Mouse (Mus musculus) hindbrain, postnatal 0 days (tissue): ENCODE measurements around the gene Cyp2d11. TPM values are rescaled to one million over a fixed set of nuclear protein-coding genes. Genes with fewer than 3 reads are reported as not detected.
A peak's percentile ranks its signal among the peaks of the same experiment; 100 is the strongest.

ENCODE experiments used
- ATAC-seq: fragments of 200-750 bp; cut with Nextera tagmentation; 2 replicates; pipeline ENCODE4 v1.8.0; 2017; ENCODE audit warnings: mild to moderate bottlenecking, moderate TSS enrichment, moderate library complexity
- DNase-seq: peaks from one replicate; pipeline ENCODE4 v3.0.0-alpha.2; 2015; ENCODE audit warnings: low spot score
- H3K27ac ChIP-seq: fragments of 300-500 bp; sonication (generic); 2 replicates; pipeline ENCODE4 v1.5.1; 2014; ENCODE audit warnings: mild to moderate bottlenecking
- H3K27me3 ChIP-seq: fragments of 300-500 bp; sonication (generic); 2 replicates; pipeline ENCODE4 v1.6.1; 2014; ENCODE audit warnings: low read length, mixed read lengths; ENCODE audit not compliant: insufficient read depth
- H3K36me3 ChIP-seq: fragments of 300-500 bp; sonication (generic); 2 replicates; pipeline ENCODE4 v1.6.1; 2014; ENCODE audit warnings: low read length, mixed read lengths; ENCODE audit not compliant: insufficient read depth
- H3K4me1 ChIP-seq: fragments of 300-500 bp; sonication (generic); 2 replicates; pipeline ENCODE4 v1.6.1; 2014; ENCODE audit warnings: antibody characterized with exemption, low read length, mixed read lengths; ENCODE audit not compliant: insufficient read depth
- H3K4me2 ChIP-seq: fragments of 300-500 bp; sonication (generic); 2 replicates; pipeline ENCODE4 v1.6.1; 2014; ENCODE audit warnings: low read depth, mild to moderate bottlenecking, low read length, moderate library complexity, mixed read lengths
- H3K4me3 ChIP-seq: fragments of 300-500 bp; sonication (generic); 2 replicates; pipeline ENCODE4 v1.5.1; 2014; ENCODE audit warnings: low read length
- H3K9ac ChIP-seq: fragments of 300-500 bp; sonication (generic); replicated peaks from 2 replicates; pipeline ENCODE4 v1.6.1; 2014; ENCODE audit warnings: mild to moderate bottlenecking, low read length, moderate library complexity, mixed read lengths
- H3K9me3 ChIP-seq: fragments of 300-500 bp; sonication (generic); 2 replicates; pipeline ENCODE4 v1.6.1; 2016; ENCODE audit warnings: low read length, mixed read lengths
- CTCF ChIP-seq: IDR thresholded peaks from 2 replicates; pipeline ENCODE4 v1.5.1; 2016; ENCODE audit warnings: antibody characterized with exemption, control low read depth, low read depth
- WGBS: fragments of 180-500 bp; shearing (Covaris S2); extraction: QIAGEN DNeasy Blood & Tissue Kit; methylation state at CpG from one replicate; pipeline ENCODE4 v1.1.7; 2014; 5-methylcytosine and 5-hydroxymethylcytosine counted together
- polyA plus RNA-seq: library from polyadenylated mRNA; unstranded; fragments of >200 nt; fragmentation: Nextera tagmentation; extraction: Ambion mirVana; gene quantifications from 2 replicates; pipeline ENCODE4 v1.2.1, GENCODE M21; 2015
- total RNA-seq: library from RNA; depleted of rRNA; stranded (reverse); fragments of >200 nt; gene quantifications from 2 replicates; pipeline ENCODE4 v1.2.3, GENCODE M21; 2014

Cyp2d11 gene
- total and polyA plus RNA-seq, 2 experiments from 2014 or later = not detected

DNA sequence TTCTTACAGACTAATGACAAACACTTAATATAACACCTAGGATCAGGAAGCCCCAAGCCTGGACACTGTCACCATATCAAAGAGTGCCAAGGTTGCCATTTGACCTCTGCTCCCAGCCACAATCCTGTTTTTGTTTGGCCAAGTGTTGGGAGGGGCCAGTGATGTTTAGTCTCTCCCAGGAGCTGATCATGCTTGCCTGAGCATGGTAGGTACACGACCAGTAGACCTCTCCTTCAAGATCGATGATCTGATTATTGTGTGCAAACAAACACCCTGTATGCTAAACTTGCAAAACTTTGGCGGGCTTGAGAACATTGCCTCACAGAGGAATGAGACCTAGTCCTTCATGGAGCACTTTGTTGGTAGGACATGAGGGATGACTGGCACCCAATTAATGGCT, 29.6 kb upstream of the Cyp2d11 start:
- WGBS = 87% methylated on average over 3 of the region's 3 CpGs
- no peak for ATAC-seq
- no peaks in the 10 kb centered on the region for H3K4me1 ChIP-seq

DNA sequence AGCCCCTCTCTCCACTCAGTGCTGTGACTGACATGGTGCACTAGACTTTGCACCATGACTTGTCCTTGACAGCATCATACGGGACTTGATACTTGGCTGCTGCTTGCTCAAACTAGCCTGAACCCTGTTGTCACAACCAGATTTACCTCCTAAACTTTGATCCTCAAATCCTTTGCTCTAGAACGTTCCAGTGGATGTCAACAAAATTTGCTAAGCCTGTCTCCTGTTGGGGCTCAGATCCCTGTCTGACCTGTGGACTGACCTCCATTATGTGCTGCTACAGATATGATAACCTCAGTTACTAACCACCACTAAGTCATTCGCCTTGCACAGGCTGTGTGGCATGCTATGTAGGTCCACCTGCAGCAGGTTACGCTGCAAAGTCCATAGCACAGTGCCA, 29.1 kb upstream of the Cyp2d11 start:
- Histone ChIP-seq H3K27ac (no peak overlapping the region), H3K9me3 (no peaks in the 10 kb centered on the region), H3K4me3 (no peak overlapping the region), H3K4me1 (no peaks in the 10 kb centered on the region), H3K36me3 (no peaks in the 10 kb centered on the region), H3K27me3 (no peaks in the 10 kb centered on the region), H3K4me2 (no peak overlapping the region), H3K9ac (no peak overlapping the region)
- 77% methylated on average over 4 of the region's 4 CpGs for WGBS
- DNase-seq = no peak
- no peak for ATAC-seq
- no peak for TF ChIP-seq CTCF

More for the DNA sequence above, 29.6 kb upstream of the Cyp2d11 start:
- Histone ChIP-seq H3K4me2 (no peak overlapping the region), H3K4me3 (no peak overlapping the region), H3K27me3 (no peaks in the 10 kb centered on the region), H3K9me3 (0 out of 2 replicates have a peak, but pooled peaks cover 2% of the 10 kb centered on the region), H3K36me3 (no peaks in the 10 kb centered on the region), H3K27ac (no peak overlapping the region), H3K9ac (no peak overlapping the region)
- DNase-seq = no peak
- no peak for TF ChIP-seq CTCF

DNA sequence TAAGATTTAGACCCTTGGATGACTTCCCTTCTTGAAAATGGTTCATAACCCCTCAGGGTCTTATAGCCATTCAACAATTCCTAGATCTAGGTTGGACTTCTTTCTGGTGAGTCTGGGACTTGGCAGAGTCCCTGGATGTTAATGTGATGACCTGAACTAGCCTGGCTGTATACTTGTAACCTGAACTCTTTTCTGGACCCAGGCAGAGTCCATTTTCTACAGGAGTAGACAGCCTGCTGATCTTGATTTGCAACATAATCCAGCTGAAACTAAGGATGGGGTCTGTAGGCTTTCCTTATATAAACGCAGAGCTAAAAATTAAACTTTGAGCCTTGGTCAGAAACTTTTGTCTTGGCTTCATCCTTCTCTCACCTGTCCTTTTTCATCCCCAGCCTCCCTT, 24.8 kb upstream of the Cyp2d11 start:
- Histone ChIP-seq H3K4me3 (no peak overlapping the region), H3K9ac (no peak overlapping the region), H3K9me3 (no peaks in the 10 kb centered on the region), H3K36me3 (no peaks in the 10 kb centered on the region), H3K27ac (no peak overlapping the region), H3K4me2 (no peak overlapping the region), H3K27me3 (no peaks in the 10 kb centered on the region), H3K4me1 (peaks cover 5% of the 10 kb centered on the region; the same call in 1 of the 2 replicates)
- ATAC-seq (no peak), DNase-seq (no peak)
- 75% methylated on average over 1 of the region's 1 CpGs for WGBS
- TF ChIP-seq CTCF = no peak

DNA sequence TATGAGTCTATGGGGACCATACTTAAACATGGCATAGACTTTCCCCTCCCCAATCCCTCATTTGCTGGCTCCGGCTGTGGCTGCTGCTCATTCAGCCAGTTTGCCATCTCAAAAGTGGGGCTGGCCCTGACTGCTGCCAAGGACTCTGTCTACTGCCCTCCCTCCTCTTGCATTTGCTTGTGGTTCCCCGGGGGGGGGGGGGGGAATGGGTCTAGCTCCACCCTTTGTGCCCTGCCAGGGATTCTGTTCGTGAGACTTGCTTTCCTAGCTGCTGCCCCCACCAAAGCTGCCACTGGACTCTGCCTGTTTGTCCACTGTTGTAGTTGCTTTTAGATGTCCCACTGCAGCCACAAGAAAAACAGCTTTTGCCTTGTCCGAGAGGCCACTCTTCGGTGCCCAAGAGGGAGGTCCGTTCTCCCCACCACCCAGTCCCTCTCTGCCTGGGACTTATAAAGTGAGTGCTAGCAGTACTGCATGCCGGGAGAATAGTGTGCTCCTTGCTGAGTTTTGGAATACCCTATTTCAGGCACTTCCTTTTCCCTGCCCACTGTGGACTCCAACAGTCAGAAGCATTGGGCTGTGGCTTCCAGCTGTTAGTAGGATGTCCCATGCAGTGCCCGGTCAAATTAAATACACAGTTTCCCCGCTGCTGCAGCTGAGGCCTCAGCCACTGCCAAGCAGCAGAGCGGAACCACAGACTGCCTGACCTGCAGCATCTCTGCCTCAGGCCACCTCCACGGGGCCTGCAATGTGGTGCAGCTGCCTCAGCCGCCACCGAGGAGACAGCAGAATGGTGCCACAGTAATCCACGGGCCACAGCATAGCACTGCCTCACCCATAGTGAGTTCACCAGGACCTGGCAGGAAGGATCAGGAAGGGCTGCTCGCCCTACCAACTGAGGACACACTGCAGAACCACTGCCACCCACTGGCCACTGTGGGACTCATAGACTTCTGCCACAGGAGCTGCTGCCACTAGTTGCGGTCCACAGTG, 23.3 kb upstream of the Cyp2d11 start:
- peak; percentile 82 for TF ChIP-seq CTCF
- H3K9me3 ChIP-seq = no peaks in the 10 kb centered on the region
- DNase-seq (peak; percentile 77), ATAC-seq (peak; percentile 95)
- H3K36me3 ChIP-seq = no peaks in the 10 kb centered on the region
- no peak overlapping the region for H3K9ac ChIP-seq
- H3K27me3 ChIP-seq = no peaks in the 10 kb centered on the region
- 15% methylated on average over 16 of the region's 16 CpGs for WGBS
- H3K4me2 ChIP-seq = peak overlapping the region; percentile 23
- H3K4me1 ChIP-seq = peaks cover 5% of the 10 kb centered on the region; the same call in 1 of the 2 replicates
- no peak overlapping the region for H3K4me3 ChIP-seq
- peak overlapping the region; percentile 49 for H3K27ac ChIP-seq

DNA sequence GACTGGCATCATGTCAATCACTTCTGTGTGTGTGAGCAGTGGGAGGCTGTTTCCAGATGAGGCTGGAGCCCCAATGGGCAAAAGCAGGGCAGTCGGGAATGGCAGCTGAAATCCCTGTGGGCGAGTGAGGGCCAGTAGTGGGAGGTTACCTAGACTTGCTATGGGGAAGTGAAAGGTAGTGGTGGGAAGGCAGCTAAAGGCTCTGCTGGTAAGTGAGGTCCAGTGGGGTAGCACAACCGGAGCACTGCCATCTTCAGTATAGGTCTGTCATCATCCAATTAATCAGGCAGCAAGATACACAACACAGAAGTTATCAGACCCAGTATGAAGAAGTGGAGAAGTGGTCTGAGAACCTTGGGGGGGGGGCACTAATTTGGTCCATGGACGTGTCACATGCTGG, 13.7 kb upstream of the Cyp2d11 start:
- H3K27ac ChIP-seq = no peak overlapping the region
- H3K9ac ChIP-seq = no peak overlapping the region
- WGBS = 79% methylated on average over 4 of the region's 4 CpGs
- no peak for TF ChIP-seq CTCF
- no peaks in the 10 kb centered on the region for H3K9me3 ChIP-seq
- no peak overlapping the region for H3K4me2 ChIP-seq
- H3K4me3 ChIP-seq = no peak overlapping the region
- ATAC-seq (no peak), DNase-seq (no peak)
- H3K4me1 ChIP-seq = no peaks in the 10 kb centered on the region
- no peaks in the 10 kb centered on the region for H3K27me3 ChIP-seq
- H3K36me3 ChIP-seq = no peaks in the 10 kb centered on the region

DNA sequence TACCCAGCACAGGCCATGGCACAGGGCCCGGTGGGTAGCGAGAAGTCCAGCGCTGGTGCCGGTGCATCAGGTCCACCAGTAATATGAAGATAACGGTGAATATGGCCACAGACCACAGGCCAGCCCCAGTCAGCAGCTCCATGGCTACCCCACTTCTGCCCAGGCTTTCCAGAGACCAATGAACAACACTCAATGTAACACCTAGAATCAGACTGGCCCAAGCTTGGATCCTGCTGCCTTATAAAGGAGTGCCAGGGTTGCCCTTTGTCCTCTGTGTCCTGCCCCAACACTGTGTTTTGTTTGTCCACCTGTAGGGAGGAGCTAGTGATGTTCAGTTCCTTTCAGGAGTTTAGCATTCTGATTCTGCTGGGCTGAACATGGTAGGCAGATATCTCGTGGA, 13.2 kb upstream of the Cyp2d11 start, which contains the start of gene Cyp2d10:
Cyp2d10 (minus strand) TSS at position 215 of the 400 bp plus-strand sequence.
- ATAC-seq (no peak), DNase-seq (no peak)
- Histone ChIP-seq H3K36me3 (no peaks in the 10 kb centered on the region), H3K4me3 (no peak within 1 kb of the TSS), H3K9ac (no peak within 1 kb of the TSS), H3K9me3 (no peaks in the 10 kb centered on the region), H3K4me1 (no peaks in the 10 kb centered on the region), H3K27ac (no peak within 1 kb of the TSS), H3K4me2 (no peak within 1 kb of the TSS), H3K27me3 (no peaks in the 10 kb centered on the region)
- no peak for TF ChIP-seq CTCF
- WGBS = 95% methylated on average over 6 of the region's 6 CpGs

DNA sequence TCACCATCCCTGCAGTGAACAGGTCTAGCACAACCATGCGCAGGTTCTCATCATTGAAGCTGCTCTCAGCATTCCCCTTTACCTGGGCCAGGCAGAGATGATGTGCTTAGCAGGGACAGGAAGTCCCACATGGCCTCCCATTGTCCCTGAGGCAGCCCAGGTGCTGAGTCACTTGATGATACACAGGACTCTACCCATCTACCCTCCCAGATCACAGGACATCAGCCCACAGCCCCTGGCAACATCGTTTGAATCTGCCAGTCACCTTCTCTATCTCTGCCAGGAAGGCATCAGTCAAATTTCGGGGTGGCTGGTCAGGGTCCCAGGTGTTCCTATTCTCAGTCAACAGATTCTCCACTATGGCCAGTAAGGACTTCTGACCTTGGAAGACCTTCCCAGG, 10.3 kb upstream of the Cyp2d11 start:
- ATAC-seq (no peak), DNase-seq (no peak)
- Histone ChIP-seq H3K9ac (no peak overlapping the region), H3K9me3 (no peaks in the 10 kb centered on the region), H3K4me3 (no peak overlapping the region), H3K27ac (no peak overlapping the region), H3K27me3 (no peaks in the 10 kb centered on the region), H3K36me3 (no peaks in the 10 kb centered on the region), H3K4me1 (no peaks in the 10 kb centered on the region), H3K4me2 (no peak overlapping the region)
- 84% methylated on average over 3 of the region's 3 CpGs for WGBS
- no peak for TF ChIP-seq CTCF
